Mouse (Mus musculus): ENCODE results near the gene Tmem141.

The Tmem141 gene

GRCm38 (mm10) chr2:25621229-25622200 lies at the start of gene Tmem141:
TSS of gene Tmem141 (minus strand) at chr2:25622005.
- DNase-seq (ENCODE audit: low spot score in 2 of 2), result peak; percentile 76

GRCm38 (mm10) chr2:25666516-25666915 lies 44.7 kb upstream of the Tmem141 start:
- DNase-seq (ENCODE audit: low spot score in 2 of 2), result no peak

GRCm38 (mm10) chr2:25664125-25664524 lies 42.3 kb upstream of the Tmem141 start:
- DNase-seq (ENCODE audit: low spot score in 2 of 2), result no peak

GRCm38 (mm10) chr2:25663511-25663910 lies 41.7 kb upstream of the Tmem141 start:
- peak in 1 of 2 experiments; percentile 43 for DNase-seq (ENCODE audit: low spot score in 2 of 2)

- no peak for DNase-seq (ENCODE audit: low spot score in 2 of 2)
Observed at GRCm38 (mm10) chr2:25661245-25661970, 39.6 kb upstream of the Tmem141 start.

- no peak for DNase-seq (ENCODE audit: low spot score in 2 of 2)
Observed at GRCm38 (mm10) chr2:25660279-25660678, 38.5 kb upstream of the Tmem141 start.

- no peak for DNase-seq (ENCODE audit: low spot score in 2 of 2)
Observed at GRCm38 (mm10) chr2:25657652-25658051, 35.8 kb upstream of the Tmem141 start, which contains the start of gene Lcn5. TSS of gene Lcn5 (plus strand) at chr2:25657952.

GRCm38 (mm10) chr2:25657246-25657645 lies 35.4 kb upstream of the Tmem141 start:
- DNase-seq (ENCODE audit: low spot score in 2 of 2), result no peak

GRCm38 (mm10) chr2:25656691-25657090 lies 34.9 kb upstream of the Tmem141 start:
- DNase-seq (ENCODE audit: low spot score in 2 of 2), result no peak

- DNase-seq (ENCODE audit: low spot score in 2 of 2), result no peak
Observed at GRCm38 (mm10) chr2:25654502-25654901, 32.7 kb upstream of the Tmem141 start.

- DNase-seq (ENCODE audit: low spot score in 2 of 2), result no peak
Observed at GRCm38 (mm10) chr2:25652902-25653301, 31.1 kb upstream of the Tmem141 start, which contains the start of gene Lcn8. TSS of gene Lcn8 (plus strand) at chr2:25653120.

GRCm38 (mm10) chr2:25639890-25640289 lies 18.1 kb upstream of the Tmem141 start:
- peak in 1 of 2 experiments; percentile 43 for DNase-seq (ENCODE audit: low spot score in 2 of 2)

GRCm38 (mm10) chr2:25634046-25634445 lies 12.2 kb upstream of the Tmem141 start:
- DNase-seq (ENCODE audit: low spot score in 2 of 2), result no peak

- DNase-seq (ENCODE audit: low spot score in 2 of 2), result no peak
Observed at GRCm38 (mm10) chr2:25633616-25634015, 11.8 kb upstream of the Tmem141 start.

GRCm38 (mm10) chr2:25628738-25629137 lies 6.9 kb upstream of the Tmem141 start:
- no peak for DNase-seq (ENCODE audit: low spot score in 2 of 2)

- DNase-seq (ENCODE audit: low spot score in 2 of 2), result no peak
Observed at GRCm38 (mm10) chr2:25627811-25628210, 6.0 kb upstream of the Tmem141 start, which contains the start of gene Fcna. TSS of gene Fcna (minus strand) at chr2:25628030.

- no peak for DNase-seq (ENCODE audit: low spot score in 2 of 2)
Observed at GRCm38 (mm10) chr2:25625986-25626385, 4.2 kb upstream of the Tmem141 start.

- DNase-seq (ENCODE audit: low spot score in 2 of 2), result no peak
Observed at GRCm38 (mm10) chr2:25620852-25621228, 965 bp downstream of the Tmem141 start.

- DNase-seq (ENCODE audit: low spot score in 2 of 2), result no peak
Observed at GRCm38 (mm10) chr2:25620386-25620785, 1.4 kb downstream of the Tmem141 start.

- DNase-seq (ENCODE audit: low spot score in 2 of 2), result no peak
Observed at GRCm38 (mm10) chr2:25617578-25617977, 4.2 kb downstream of the Tmem141 start, which contains the start of gene Ccdc183. TSS of gene Ccdc183 (minus strand) at chr2:25617678.

- DNase-seq (ENCODE audit: low spot score in 2 of 2), result no peak
Observed at GRCm38 (mm10) chr2:25616398-25616797, 5.4 kb downstream of the Tmem141 start.

GRCm38 (mm10) chr2:25608671-25609070 lies 13.1 kb downstream of the Tmem141 start:
- DNase-seq (ENCODE audit: low spot score in 2 of 2), result peak in 1 of 2 experiments; percentile 20
